Mouse (Mus musculus): ENCODE results near the gene Ptger3.

- TF ChIP-seq POLR2A (IDR thresholded peaks at IDR 0.05; ENCODE audit: borderline replicate concordance, extremely low read depth, insufficient read depth, insufficient read length, poor library complexity, severe bottlenecking): no peak
- no peak for TF ChIP-seq CTCF (IDR thresholded peaks at IDR 0.05; ENCODE audit: borderline replicate concordance, extremely low read depth, insufficient read depth, insufficient read length)
These were observed 15.1 kb downstream of the Ptger3 start for GRCm38 (mm10) chr3:157581755-157582154.
